Mouse (Mus musculus) liver, adult 2 months (tissue): ENCODE results near the gene Gnai2. TPM values are rescaled to one million over a fixed set of nuclear protein-coding genes. Genes with fewer than 3 reads are reported as not detected.

ENCODE experiments used
- DNase-seq: peaks from one replicate; pipeline ENCODE4 v3.0.0-alpha.2; 2011; ENCODE audit warnings: low read depth, low spot score; ENCODE audit errors: extremely low read depth
- H3K27ac ChIP-seq: fragments of 200-500 bp; replicated peaks from 2 replicates; pipeline ENCODE4 v1.5.1; 2012; ENCODE audit warnings: low read depth, mild to moderate bottlenecking, control low read depth, inconsistent platforms, low read length; ENCODE audit not compliant: insufficient read depth
- H3K27me3 ChIP-seq: fragments of 200-500 bp; 2 replicates; pipeline ENCODE4 v1.6.1; 2012; ENCODE audit warnings: mild to moderate bottlenecking, moderate library complexity, low read length, inconsistent platforms; ENCODE audit not compliant: control insufficient read depth, insufficient read depth
- H3K36me3 ChIP-seq: fragments of 200-500 bp; 2 replicates; pipeline ENCODE4 v1.6.1; 2012; ENCODE audit warnings: low read length, inconsistent platforms; ENCODE audit not compliant: control insufficient read depth, insufficient read depth
- H3K4me1 ChIP-seq: fragments of 200-500 bp; 2 replicates; pipeline ENCODE4 v1.6.1; 2011; ENCODE audit warnings: low read length; ENCODE audit not compliant: control insufficient read depth, insufficient read depth
- H3K4me3 ChIP-seq: fragments of 200-500 bp; 2 replicates; pipeline ENCODE4 v1.5.1; 2011; ENCODE audit warnings: low read depth, mild to moderate bottlenecking, control low read depth, low read length, moderate library complexity; ENCODE audit not compliant: insufficient read depth
- H3K79me2 ChIP-seq: fragments of 200-500 bp; 2 replicates; pipeline ENCODE4 v1.6.1; 2012; ENCODE audit warnings: inconsistent platforms, mild to moderate bottlenecking, low read length, moderate library complexity; ENCODE audit not compliant: control insufficient read depth, insufficient read depth
- H3K9ac ChIP-seq: fragments of 200-500 bp; 2 replicates; pipeline ENCODE4 v1.6.1; 2012; ENCODE audit warnings: low read depth, mild to moderate bottlenecking, control low read depth, inconsistent platforms, low read length
- CTCF ChIP-seq: fragments of 200-500 bp; IDR thresholded peaks from 2 replicates; pipeline ENCODE4 v1.5.1; 2011; ENCODE audit warnings: low read depth, low read length, control low read depth
- POLR2A ChIP-seq: fragments of 200-500 bp; IDR thresholded peaks from 2 replicates; pipeline ENCODE4 v1.6.1; 2011; ENCODE audit warnings: low read length, control low read depth; ENCODE audit not compliant: insufficient read depth; ENCODE audit errors: extremely low read depth
- WGBS: fragments of 180-500 bp; shearing (Covaris S2); methylation state at CpG from one replicate; pipeline ENCODE4 v1.1.7; 2018; 5-methylcytosine and 5-hydroxymethylcytosine counted together
- polyA plus RNA-seq: library from polyadenylated mRNA; depleted of rRNA; stranded (reverse); fragments of >200 nt; gene quantifications from 2 replicates; pipeline ENCODE4 v1.2.3, GENCODE M21; 2012
- total RNA-seq: library from RNA; depleted of rRNA; stranded (reverse); fragments of >200 nt; gene quantifications from 2 replicates; pipeline ENCODE4 v1.2.3, GENCODE M21; 2014

Gnai2 gene
- total and polyA plus RNA-seq, 2 experiments, result 31.6 to 122 TPM

DNA sequence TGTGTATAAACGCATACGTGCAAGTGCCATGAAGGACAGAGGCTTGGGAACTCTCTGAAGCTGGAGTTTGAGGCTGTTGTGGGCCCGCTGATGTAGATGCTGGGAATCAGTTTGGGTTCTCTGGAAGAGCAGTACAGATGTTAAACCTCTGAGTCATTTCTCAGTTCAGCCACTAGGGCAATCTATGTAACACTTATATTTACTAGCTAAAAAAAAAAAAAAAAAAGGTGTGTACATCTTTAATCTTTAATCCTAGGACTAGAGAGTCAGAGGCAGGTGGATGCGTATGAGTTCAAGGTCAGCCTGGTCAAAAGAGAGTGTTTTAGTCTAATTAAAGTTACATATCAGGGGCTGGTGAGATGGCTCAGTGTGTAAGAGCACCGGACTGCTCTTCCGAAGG lies 11.8 kb upstream of the Gnai2 start:
- Histone ChIP-seq H3K4me3 (no peak overlapping the region), H3K79me2 (no peaks in the 10 kb centered on the region), H3K4me1 (peaks cover 6% of the 10 kb centered on the region), H3K9ac (no peak overlapping the region), H3K27ac (no peak overlapping the region), H3K36me3 (peaks cover 5% of the 10 kb centered on the region), H3K27me3 (no peaks in the 10 kb centered on the region)
- TF ChIP-seq POLR2A, result no peak
- TF ChIP-seq CTCF, result no peak
- DNase-seq, result peak; percentile 24
- WGBS, result 66% methylated on average over 6 of the region's 6 CpGs

GRCm38 (mm10) chr9:107645577-107645976 lies 10.4 kb upstream of the Gnai2 start:
- WGBS, result 15% methylated on average over 5 of the region's 5 CpGs
- no peak overlapping the region for H3K9ac ChIP-seq
- H3K4me1 ChIP-seq, result peaks cover 6% of the 10 kb centered on the region
- H3K36me3 ChIP-seq, result no peaks in the 10 kb centered on the region
- no peak for TF ChIP-seq POLR2A
- peak; percentile 90 for TF ChIP-seq CTCF
- no peak overlapping the region for H3K27ac ChIP-seq
- no peaks in the 10 kb centered on the region for H3K79me2 ChIP-seq
- DNase-seq, result peak; percentile 34
- H3K4me3 ChIP-seq, result no peak overlapping the region
- H3K27me3 ChIP-seq, result no peaks in the 10 kb centered on the region

GRCm38 (mm10) chr9:107645153-107645510 lies 10.0 kb upstream of the Gnai2 start:
- H3K9ac ChIP-seq, result no peak overlapping the region
- 39% methylated on average over 7 of the region's 7 CpGs for WGBS
- peaks cover 6% of the 10 kb centered on the region for H3K4me1 ChIP-seq
- H3K27me3 ChIP-seq, result no peaks in the 10 kb centered on the region
- DNase-seq, result peak; percentile 21
- H3K36me3 ChIP-seq, result no peaks in the 10 kb centered on the region
- H3K4me3 ChIP-seq, result no peak overlapping the region
- H3K79me2 ChIP-seq, result no peaks in the 10 kb centered on the region
- no peak overlapping the region for H3K27ac ChIP-seq
- no peak for TF ChIP-seq POLR2A
- TF ChIP-seq CTCF, result no peak

GRCm38 (mm10) chr9:107644495-107645152 lies 9.5 kb upstream of the Gnai2 start:
- H3K36me3 ChIP-seq, result no peaks in the 10 kb centered on the region
- H3K27me3 ChIP-seq, result no peaks in the 10 kb centered on the region
- WGBS, result 3% methylated on average over 35 of the region's 35 CpGs
- H3K79me2 ChIP-seq, result no peaks in the 10 kb centered on the region
- peaks cover 6% of the 10 kb centered on the region for H3K4me1 ChIP-seq
- no peak overlapping the region for H3K27ac ChIP-seq
- H3K4me3 ChIP-seq, result peak overlapping the region; percentile 46
- DNase-seq, result peak; percentile 48
- peak overlapping the region; percentile 66 for H3K9ac ChIP-seq
- TF ChIP-seq POLR2A (no peak), CTCF (peak; percentile 90)

GRCm38 (mm10) chr9:107643544-107644214 lies 8.5 kb upstream of the Gnai2 start:
- no peak for DNase-seq

GRCm38 (mm10) chr9:107641666-107642065 lies 6.5 kb upstream of the Gnai2 start:
- H3K9ac ChIP-seq, result no peak overlapping the region
- H3K36me3 ChIP-seq, result no peaks in the 10 kb centered on the region
- H3K27me3 ChIP-seq, result no peaks in the 10 kb centered on the region
- 87% methylated on average over 8 of the region's 8 CpGs for WGBS
- H3K79me2 ChIP-seq, result no peaks in the 10 kb centered on the region
- no peak for DNase-seq
- H3K4me3 ChIP-seq, result no peak overlapping the region
- TF ChIP-seq CTCF, result no peak
- no peak for TF ChIP-seq POLR2A
- peaks cover 6% of the 10 kb centered on the region for H3K4me1 ChIP-seq
- no peak overlapping the region for H3K27ac ChIP-seq

More at GRCm38 (mm10) chr9:107643544-107644214, 8.5 kb upstream of the Gnai2 start:
- TF ChIP-seq POLR2A, result no peak
- no peak for TF ChIP-seq CTCF
- Histone ChIP-seq H3K4me1 (peaks cover 6% of the 10 kb centered on the region), H3K9ac (no peak overlapping the region), H3K27me3 (no peaks in the 10 kb centered on the region), H3K36me3 (no peaks in the 10 kb centered on the region), H3K27ac (no peak overlapping the region), H3K79me2 (no peaks in the 10 kb centered on the region), H3K4me3 (no peak overlapping the region)
- WGBS, result 93% methylated on average over 13 of the region's 13 CpGs
